Mouse (Mus musculus) CH12.LX (cell line): ENCODE data around the gene Ttll8. TPM values are rescaled to one million over a fixed set of nuclear protein-coding genes. Genes with fewer than 3 reads are reported as not detected.

ENCODE experiments used
- DNase-seq: peaks from one replicate; pipeline ENCODE4 v3.0.0-alpha.2; 2013; ENCODE audit errors: extremely low read depth
- H3K27ac ChIP-seq: 2 replicates; pipeline ENCODE4 v1.5.1; 2012; ENCODE audit warnings: low read depth, mild to moderate bottlenecking, control low read depth, moderate library complexity; ENCODE audit not compliant: insufficient read depth
- H3K27me3 ChIP-seq: replicated peaks from 2 replicates; pipeline ENCODE3; 2012; ENCODE audit warnings: inconsistent platforms
- H3K36me3 ChIP-seq, 2 experiments: replicated peaks in 1 of 2; 2 replicates each; pipeline versions ENCODE3 to v1.6.1; 2012; ENCODE audit warnings: inconsistent platforms in 1 of 2, low read length in 1 of 2, mild to moderate bottlenecking in 1 of 2, mixed read lengths in 1 of 2, moderate library complexity in 1 of 2; ENCODE audit not compliant: control insufficient read depth in 1 of 2, insufficient read depth in 1 of 2
- H3K4me1 ChIP-seq, 2 experiments: 2 replicates each; pipeline ENCODE4 v1.6.1; 2012; ENCODE audit warnings: inconsistent platforms in 1 of 2, moderate library complexity in 1 of 2; ENCODE audit not compliant: insufficient read depth in 2 of 2, control insufficient read depth in 1 of 2
- H3K4me2 ChIP-seq: 2 replicates; pipeline ENCODE4 v1.6.1; 2012; ENCODE audit warnings: low read depth, mild to moderate bottlenecking, control low read depth; ENCODE audit not compliant: poor library complexity, insufficient read depth, severe bottlenecking
- H3K4me3 ChIP-seq, 3 experiments: fragments of 150-350 bp in 1 of 3; sonication (generic) in 1 of 3; replicated peaks in 1 of 3; 2 replicates each; pipeline versions ENCODE3 to v1.5.1; 2011 to 2012; ENCODE audit warnings: low read depth in 2 of 3, low read length in 2 of 3, mild to moderate bottlenecking in 2 of 3, moderate library complexity in 2 of 3, control low read depth in 1 of 3, improper control_type of control experiment in 1 of 3, inconsistent platforms in 1 of 3, mixed read lengths in 1 of 3; ENCODE audit not compliant: poor library complexity in 1 of 3
- H3K79me2 ChIP-seq: replicated peaks from 2 replicates; pipeline ENCODE4 v1.6.1; 2012; ENCODE audit warnings: mild to moderate bottlenecking, moderate library complexity; ENCODE audit not compliant: control insufficient read depth, poor library complexity, insufficient read depth, severe bottlenecking; ENCODE audit errors: extremely low read depth
- H3K9ac ChIP-seq: 2 replicates; pipeline ENCODE4 v1.6.1; 2012; ENCODE audit warnings: low read depth, mild to moderate bottlenecking, control low read depth, moderate library complexity; ENCODE audit not compliant: insufficient read depth
- H3K9me3 ChIP-seq: replicated peaks from 2 replicates; pipeline ENCODE3; 2012; ENCODE audit warnings: low read length, inconsistent platforms, mixed read lengths
- BHLHE40 ChIP-seq: IDR thresholded peaks from 2 replicates; pipeline ENCODE4 v1.6.1; 2011; ENCODE audit warnings: mild to moderate bottlenecking, low read depth, low read length, improper control_type of control experiment
- E2F4 ChIP-seq: IDR thresholded peaks from 2 replicates; pipeline ENCODE4 v1.6.1; 2011; ENCODE audit warnings: low read depth, low read length, improper control_type of control experiment; ENCODE audit not compliant: insufficient replicate concordance
- MEF2A ChIP-seq: IDR thresholded peaks from 2 replicates; pipeline ENCODE4 v1.6.1; 2014; ENCODE audit warnings: low read depth, mild to moderate bottlenecking, inconsistent platforms, low read length, improper control_type of control experiment, borderline replicate concordance
- MYC ChIP-seq: IDR thresholded peaks from 2 replicates; pipeline ENCODE4 v1.6.1; 2011; ENCODE audit warnings: low read depth, mild to moderate bottlenecking, improper control_type of control experiment, low read length
- PAX5 ChIP-seq: IDR thresholded peaks from 2 replicates; pipeline ENCODE4 v1.6.1; 2012; ENCODE audit warnings: low read length, inconsistent platforms, mixed read lengths
- POLR2AphosphoS2 ChIP-seq: IDR thresholded peaks from 2 replicates; pipeline ENCODE4 v1.6.1; 2011; ENCODE audit warnings: low read depth, low read length, improper control_type of control experiment
- SMC3 ChIP-seq: IDR thresholded peaks from 2 replicates; pipeline ENCODE4 v1.6.1; 2011; ENCODE audit warnings: low read depth, low read length, improper control_type of control experiment
- USF1 ChIP-seq: IDR thresholded peaks from 2 replicates; pipeline ENCODE4 v1.6.1; 2014; ENCODE audit warnings: low read depth, mild to moderate bottlenecking, inconsistent platforms, low read length, improper control_type of control experiment
- USF2 ChIP-seq: conservative IDR thresholded peaks from 2 replicates; pipeline ENCODE4 v1.6.1; 2011; ENCODE audit warnings: low read depth, low read length, improper control_type of control experiment
- ZNF384 ChIP-seq: IDR thresholded peaks from 2 replicates; pipeline ENCODE4 v1.6.1; 2012; ENCODE audit warnings: low read depth, low read length, improper control_type of control experiment, inconsistent platforms
- dilution Hi-C: fragments of 300-500 bp; cut with MboI; formaldehyde crosslinking; loops from 2 replicates; pipeline ENCODE4 v1.14.3; 2020; ENCODE audit warnings: low sequenced_read_pairs; ENCODE audit not compliant: extremely low pct_unique_long_range_greater_than_20kb, extremely low pct_ligation_motif_present
- in situ Hi-C: fragments of 300-500 bp; cut with MboI; formaldehyde crosslinking; loops from 3 replicates; pipeline ENCODE4 v1.14.3; 2019; ENCODE audit warnings: low sequenced_read_pairs, low pct_ligation_motif_present, low pct_unique_long_range_greater_than_20kb, mixed read lengths
- polyA plus RNA-seq: library from polyadenylated mRNA; unstranded; fragments of >175 nt; gene quantifications from 2 replicates; pipeline ENCODE4 v1.2.1, GENCODE M21; 2012; ENCODE audit warnings: low read depth; ENCODE audit not compliant: insufficient read length
- total RNA-seq, 2 experiments: library from RNA; depleted of rRNA; stranded (reverse); fragments of 300-350 nt in 1 of 2; fragments of >200 nt in 1 of 2; gene quantifications; 2 replicates each; pipeline ENCODE4 v1.2.3; 2012 to 2014

The Ttll8 gene
- total and polyA plus RNA-seq, 3 experiments = not detected

DNA sequence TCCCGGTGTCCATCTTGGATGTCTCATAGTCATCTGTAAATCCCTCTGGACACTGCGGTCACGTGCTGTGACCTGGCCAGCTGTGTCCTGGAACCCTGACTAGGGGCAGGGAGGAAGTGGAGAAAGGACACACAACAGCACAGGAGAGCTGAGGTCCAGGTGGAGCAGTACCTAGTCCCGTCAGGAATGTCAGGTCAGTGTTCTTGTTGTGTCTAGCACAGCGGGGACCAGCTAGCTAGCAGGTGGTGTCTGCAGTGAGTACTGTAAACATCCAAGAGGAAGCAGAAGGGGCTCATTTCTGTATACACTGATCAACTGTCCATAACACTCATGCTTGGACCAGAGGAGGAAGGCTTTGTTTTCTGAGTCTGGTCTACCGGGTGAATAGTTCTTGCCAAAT lies 68.8 kb downstream of the Ttll8 start:
- H3K4me2 ChIP-seq = no peak overlapping the region
- TF ChIP-seq E2F4 (no peak), BHLHE40 (no peak), MYC (no peak)
- TF ChIP-seq, all 38 proteins: peak for 0
- Histone ChIP-seq H3K4me1 (no peaks in the 10 kb centered on the region), H3K27me3 (peaks cover 88% of the 10 kb centered on the region), H3K9ac (no peak overlapping the region), H3K36me3 (no peaks in the 10 kb centered on the region), H3K4me3 (no peak overlapping the region), H3K79me2 (no peaks in the 10 kb centered on the region), H3K9me3 (peaks cover 4% of the 10 kb centered on the region), H3K27ac (no peak overlapping the region)
- no peak for DNase-seq
- dilution Hi-C loops = no loop called here
- in situ Hi-C loops = no loop called here

DNA sequence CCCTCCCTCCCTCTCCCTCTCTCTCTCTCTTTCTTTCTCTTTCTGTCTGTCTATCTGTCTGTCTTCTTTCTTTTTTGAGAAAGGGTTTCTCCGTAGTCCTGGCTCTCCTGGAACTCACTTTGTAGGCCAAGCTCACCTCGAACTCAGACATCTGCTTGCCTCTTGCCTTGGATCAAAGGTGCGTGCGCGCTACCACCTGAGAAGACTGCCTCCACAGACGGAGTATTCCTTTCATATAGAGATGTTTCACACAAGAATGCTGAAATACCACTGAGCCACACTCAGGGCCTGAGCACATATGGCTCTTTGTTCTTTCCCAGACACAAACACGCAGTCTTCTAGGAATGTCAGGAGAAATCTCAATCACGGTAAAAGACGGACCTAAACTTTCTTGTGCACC lies 70.9 kb downstream of the Ttll8 start:
- in situ Hi-C loops = no loop called here
- Histone ChIP-seq H3K4me1 (no peaks in the 10 kb centered on the region), H3K4me3 (no peak overlapping the region)
- TF ChIP-seq MEF2A (no peak), USF2 (no peak), POLR2AphosphoS2 (no peak), PAX5 (no peak), SMC3 (no peak)
- TF ChIP-seq, all 38 proteins: peak for 0
- Histone ChIP-seq H3K36me3 (no peaks in the 10 kb centered on the region), H3K79me2 (no peaks in the 10 kb centered on the region), H3K9ac (no peak overlapping the region), H3K4me2 (no peak overlapping the region), H3K9me3 (peaks cover 11% of the 10 kb centered on the region), H3K27me3 (peaks cover 77% of the 10 kb centered on the region), H3K27ac (no peak overlapping the region)
- DNase-seq = no peak
- dilution Hi-C loops = no loop called here

DNA sequence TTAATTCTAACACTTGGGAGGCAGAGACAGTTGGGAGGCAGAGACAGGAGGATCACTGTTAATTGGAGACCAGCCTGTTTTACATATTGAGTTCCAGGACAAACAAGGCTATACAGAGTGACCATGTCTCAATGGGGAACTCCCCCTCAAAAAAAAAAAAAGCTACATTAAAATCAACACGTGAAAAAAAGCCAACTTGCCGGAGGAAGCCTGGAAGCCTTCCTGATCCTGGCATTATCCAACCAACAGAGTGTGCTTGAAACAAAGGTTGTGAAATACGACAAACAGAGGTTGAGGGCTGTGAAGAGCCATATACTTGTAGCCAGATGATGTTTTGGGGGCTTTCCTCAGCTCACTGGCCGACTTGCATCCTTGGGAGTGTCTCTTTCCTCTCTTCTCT lies 71.4 kb downstream of the Ttll8 start:
- no peak for DNase-seq
- H3K4me1 ChIP-seq = no peaks in the 10 kb centered on the region
- no peak overlapping the region for H3K27ac ChIP-seq
- dilution Hi-C loops (no loop called here), in situ Hi-C loops (no loop called here)
- H3K36me3 ChIP-seq = no peaks in the 10 kb centered on the region
- H3K9me3 ChIP-seq = peaks cover 11% of the 10 kb centered on the region
- H3K27me3 ChIP-seq = peaks cover 74% of the 10 kb centered on the region
- H3K9ac ChIP-seq = no peak overlapping the region
- no peaks in the 10 kb centered on the region for H3K79me2 ChIP-seq
- TF ChIP-seq ZNF384 (0 out of 2 replicates have a peak, but pooled peaks have one; percentile 11), USF1 (no peak)
- no peak overlapping the region for H3K4me3 ChIP-seq
- no peak overlapping the region for H3K4me2 ChIP-seq
